Mouse (Mus musculus) MEL-GATA-1-ER (cell line): ENCODE results near the gene Zswim3.

Experiments used
- DNase-seq: peaks from one replicate; pipeline ENCODE4 v3.0.0-alpha.2; 2012; ENCODE audit warnings: low read depth; ENCODE audit errors: extremely low read depth

Zswim3 gene

DNA sequence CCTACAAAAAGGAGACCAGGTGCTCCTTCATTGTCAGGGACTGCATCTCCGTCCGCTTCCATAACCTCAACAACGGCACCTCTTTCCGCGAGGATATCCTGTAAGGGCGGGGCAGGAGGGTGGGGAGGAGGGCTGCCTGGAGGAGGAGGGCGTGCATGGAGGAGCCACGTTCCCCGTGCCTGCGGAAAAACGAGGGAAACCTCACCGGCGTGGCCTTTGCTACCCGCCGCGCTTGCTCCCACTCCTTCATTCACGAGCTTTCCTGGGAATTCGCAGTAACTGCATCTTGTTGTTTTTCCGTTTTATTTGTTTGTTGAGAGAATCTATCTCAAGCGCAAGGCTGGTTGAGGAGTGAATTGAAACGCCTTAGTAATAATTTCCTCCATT, 427 bp downstream of the Zswim3 start:
- peak; percentile 29 for DNase-seq

- no peak for DNase-seq
Measured at GRCm38 (mm10) chr2:164806614-164807013, 1.7 kb downstream of the Zswim3 start.

DNA sequence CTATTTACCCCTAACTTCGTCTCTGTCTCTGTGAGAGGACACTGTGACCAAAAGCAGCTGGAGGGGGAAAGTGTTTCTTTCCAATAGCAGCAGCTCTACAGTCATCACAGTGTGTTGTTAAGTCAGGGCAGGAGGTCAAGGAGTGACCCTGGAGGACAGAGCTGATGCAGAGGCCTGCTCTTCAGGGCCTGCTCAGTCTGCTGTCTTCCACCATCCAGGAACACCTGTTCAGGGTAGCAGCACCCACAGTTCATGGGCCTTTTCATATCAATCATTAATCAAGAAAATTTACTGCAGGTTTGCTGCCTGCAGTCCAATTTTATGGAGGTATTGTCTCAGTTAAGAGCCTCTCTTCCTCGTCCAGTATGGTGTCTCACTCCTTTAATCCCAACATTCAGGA, 8.7 kb downstream of the Zswim3 start:
- no peak for DNase-seq

DNA sequence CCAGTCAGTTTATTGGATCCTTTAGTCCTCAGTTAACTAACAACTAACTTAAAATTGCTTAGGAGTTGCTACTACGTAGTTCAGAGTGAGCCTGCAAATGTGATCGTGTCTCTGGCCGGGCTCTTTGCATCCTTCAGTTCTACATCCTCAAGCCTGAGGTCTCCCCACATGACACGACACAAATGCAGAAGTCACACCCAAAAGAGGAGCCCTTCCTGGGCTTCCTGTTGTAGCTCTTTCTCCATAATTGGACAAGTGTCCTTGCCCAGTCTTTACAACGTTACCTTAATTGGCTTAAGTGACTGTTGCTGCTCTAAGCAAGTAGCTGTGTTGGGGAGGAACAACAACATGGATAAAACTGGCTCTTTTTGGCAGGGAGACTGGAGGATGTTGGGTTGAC, 10.4 kb downstream of the Zswim3 start:
- DNase-seq = no peak

DNA sequence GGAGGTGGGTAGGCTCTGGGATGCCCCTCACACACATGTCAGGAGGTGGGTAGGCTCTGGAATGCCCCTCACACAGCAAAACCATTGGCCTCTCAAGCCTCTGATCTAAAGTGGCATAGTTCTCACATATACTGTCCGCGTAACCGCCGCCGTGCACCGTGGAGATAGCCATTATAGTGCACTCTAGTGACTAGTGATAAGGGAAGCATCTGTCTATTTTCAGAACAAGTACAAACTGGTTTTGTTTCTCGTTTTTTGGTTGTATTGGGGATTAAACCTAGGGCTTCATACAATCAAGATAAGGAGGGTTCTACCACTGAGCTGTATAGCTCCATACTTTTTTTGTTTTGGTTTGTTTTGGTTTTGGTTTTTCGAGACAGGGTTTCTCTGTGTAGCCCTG, 10.9 kb downstream of the Zswim3 start:
- DNase-seq = no peak

GRCm38 (mm10) chr2:164817206-164817605, 12.3 kb downstream of the Zswim3 start:
- DNase-seq = no peak

- DNase-seq = no peak
Measured at GRCm38 (mm10) chr2:164817703-164818102, 12.8 kb downstream of the Zswim3 start.

GRCm38 (mm10) chr2:164821060-164821459, 16.2 kb downstream of the Zswim3 start:
- no peak for DNase-seq

GRCm38 (mm10) chr2:164822636-164823165, 17.8 kb downstream of the Zswim3 start, which contains the start of gene Zswim1:
Zswim1 (plus strand) TSS chr2:164822686.
- DNase-seq = peak; percentile 98

DNA sequence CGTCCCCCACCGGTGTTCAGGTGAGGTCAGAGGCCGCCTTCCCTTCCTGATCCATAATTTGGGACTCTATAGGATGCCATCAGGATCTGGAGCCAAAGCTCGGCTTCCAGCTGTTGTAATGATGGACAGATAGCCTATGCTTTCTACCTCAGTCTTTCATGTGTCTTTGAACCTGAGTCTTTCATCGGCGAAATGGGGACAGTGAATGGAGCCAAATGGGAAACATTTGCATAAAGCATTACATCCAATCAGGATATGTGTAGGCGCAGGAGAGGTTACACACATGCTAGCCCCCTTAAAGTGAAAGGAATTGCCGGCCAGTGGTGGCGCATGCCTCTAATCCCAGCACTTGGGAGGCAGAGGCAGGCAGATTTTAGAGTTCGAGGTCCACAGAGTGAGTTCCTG, 18.3 kb downstream of the Zswim3 start:
- DNase-seq = peak; percentile 71

GRCm38 (mm10) chr2:164823969-164824368, 19.1 kb downstream of the Zswim3 start:
- no peak for DNase-seq

DNA sequence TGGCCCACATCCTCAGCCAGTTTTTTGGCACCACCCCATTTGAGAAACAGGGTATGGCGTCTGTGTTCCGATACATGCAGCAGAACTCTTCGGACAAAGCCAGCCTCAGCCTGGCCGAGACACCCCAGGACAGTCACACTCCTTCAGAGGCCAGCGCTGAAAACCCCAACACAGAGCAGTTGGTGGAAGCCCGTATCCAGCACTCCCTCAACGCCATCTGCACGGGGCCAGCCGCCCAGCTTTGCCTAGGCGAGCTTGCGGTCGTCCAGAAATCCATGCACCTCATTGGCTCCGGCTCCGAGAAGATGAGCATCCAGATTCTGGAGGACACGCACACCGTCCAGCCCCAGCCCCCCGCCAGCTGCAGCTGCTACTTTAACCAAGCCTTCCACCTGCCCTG, 20.6 kb downstream of the Zswim3 start:
- no peak for DNase-seq

DNA sequence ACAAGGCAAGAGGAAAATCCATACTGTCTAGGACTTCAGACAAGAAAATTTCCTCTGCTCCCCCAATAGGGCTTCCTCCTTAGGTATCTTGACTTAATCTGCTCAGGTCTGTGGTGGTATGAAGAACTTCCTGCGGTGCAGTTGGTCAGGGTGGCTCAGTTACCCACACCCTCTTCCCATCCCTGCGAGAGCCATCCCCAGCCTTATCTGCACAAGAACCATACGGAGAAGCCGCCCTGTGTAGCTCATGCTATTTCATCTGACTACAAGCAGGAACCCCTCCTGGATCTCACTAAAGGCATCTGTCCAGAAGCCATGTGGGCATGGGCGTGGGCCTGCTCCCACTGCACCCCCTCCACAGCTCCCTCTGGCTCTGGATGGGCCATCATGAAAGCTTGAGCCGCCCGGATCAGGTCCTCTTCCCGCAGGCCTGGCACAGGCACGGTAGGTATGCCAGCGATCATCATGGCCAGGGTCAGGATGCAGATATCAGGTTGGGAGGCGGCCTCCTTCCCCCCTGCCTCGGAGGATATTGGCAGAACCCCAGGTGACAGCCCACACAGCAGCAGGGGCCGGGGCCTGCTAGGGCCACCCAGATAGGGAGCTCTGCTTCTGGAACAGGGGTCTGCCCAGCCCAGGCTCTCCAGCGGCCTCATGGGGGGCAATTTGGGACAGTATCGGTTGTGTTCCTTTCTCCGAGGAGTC, 22.4 kb downstream of the Zswim3 start:
- DNase-seq = peak; percentile 79

GRCm38 (mm10) chr2:164828437-164828836, 23.5 kb downstream of the Zswim3 start, which contains the start of gene Spata25:
Spata25 (minus strand) TSS chr2:164828537.
- no peak for DNase-seq

GRCm38 (mm10) chr2:164829090-164829489, 24.2 kb downstream of the Zswim3 start:
- DNase-seq = no peak

DNA sequence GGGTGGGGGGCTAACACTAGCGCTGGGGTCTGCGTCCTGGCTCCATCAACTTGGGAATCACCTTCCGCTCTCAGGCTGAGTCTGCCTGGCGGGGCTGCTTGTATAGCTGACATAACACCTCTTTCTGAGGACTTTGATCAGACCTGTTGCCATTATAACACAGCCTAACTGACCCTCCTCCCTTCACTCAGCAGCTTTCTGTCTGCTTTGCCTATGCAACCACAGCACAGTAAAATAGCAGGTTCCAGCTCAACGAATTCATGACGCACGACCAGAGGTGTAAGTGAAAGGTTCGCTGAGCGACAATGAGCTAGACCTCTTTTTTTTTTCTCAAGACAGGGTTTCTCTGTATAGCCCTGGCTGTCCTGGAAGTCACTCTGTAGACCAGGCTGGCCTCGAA, 26.1 kb downstream of the Zswim3 start:
- DNase-seq = no peak

DNA sequence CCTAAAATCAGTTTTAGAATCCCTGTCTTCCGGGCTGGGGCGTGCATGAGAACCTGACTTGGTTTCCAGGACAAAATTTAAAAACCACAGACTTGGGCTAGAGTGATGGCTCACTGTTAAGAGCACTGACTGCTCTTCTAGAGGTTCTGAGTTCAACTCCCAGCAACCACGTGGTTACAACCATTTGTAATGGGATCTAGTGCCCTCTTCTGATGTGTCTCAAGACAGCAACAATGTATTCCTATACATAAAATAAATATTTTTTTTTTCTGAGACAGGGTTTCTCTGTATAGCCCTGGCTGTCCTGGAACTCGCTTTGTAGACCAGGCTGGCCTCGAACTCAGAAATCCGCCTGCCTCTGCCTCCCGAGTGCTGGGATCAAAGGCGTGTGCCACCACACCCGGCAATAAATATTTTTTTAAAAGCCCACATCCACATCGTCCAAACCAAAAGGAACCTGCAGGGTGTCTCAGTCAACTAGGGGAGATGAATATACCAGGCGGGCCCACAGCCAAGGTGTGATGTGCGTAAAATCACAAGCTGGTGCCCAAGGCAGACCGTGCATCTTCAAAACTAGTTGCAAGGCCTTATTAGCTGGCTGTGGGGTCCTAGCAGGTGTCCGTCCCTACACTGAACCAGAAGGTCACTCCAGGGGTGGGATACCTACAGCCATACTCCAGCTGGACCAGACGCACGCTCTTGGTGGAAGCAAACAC, 27.3 kb downstream of the Zswim3 start:
- no peak for DNase-seq

DNA sequence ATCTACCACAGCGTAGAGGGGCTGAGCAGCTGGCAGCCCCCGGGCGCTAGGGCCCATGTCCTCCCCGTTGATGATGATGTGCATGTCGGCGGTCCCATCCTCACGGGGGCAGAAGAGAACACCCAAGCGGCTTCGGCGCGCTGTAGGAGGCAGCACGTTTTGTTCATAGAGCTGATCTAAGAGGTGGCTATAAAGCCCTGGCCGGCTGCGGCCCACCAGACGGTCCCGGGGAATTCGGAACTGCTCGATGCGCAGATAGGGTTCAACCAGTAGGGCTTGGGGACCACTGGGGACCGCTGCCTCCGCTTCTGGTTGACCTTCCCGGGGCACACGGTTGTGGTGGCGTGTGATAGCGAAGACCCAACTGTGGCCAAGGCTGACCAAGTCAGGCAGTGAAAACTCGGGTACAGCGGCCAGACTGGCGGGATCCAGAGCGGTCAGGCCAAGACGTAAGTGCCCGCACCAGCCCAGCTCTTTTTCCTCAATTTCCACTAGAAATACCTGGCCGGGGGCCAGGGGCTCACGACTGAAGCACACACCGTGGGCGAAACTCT, 27.9 kb downstream of the Zswim3 start, which contains the start of gene Ctsa:
Gene Ctsa, plus strand, starts transcription at position 126 of the 554 bp plus-strand sequence.
- DNase-seq = peak; percentile 52

DNA sequence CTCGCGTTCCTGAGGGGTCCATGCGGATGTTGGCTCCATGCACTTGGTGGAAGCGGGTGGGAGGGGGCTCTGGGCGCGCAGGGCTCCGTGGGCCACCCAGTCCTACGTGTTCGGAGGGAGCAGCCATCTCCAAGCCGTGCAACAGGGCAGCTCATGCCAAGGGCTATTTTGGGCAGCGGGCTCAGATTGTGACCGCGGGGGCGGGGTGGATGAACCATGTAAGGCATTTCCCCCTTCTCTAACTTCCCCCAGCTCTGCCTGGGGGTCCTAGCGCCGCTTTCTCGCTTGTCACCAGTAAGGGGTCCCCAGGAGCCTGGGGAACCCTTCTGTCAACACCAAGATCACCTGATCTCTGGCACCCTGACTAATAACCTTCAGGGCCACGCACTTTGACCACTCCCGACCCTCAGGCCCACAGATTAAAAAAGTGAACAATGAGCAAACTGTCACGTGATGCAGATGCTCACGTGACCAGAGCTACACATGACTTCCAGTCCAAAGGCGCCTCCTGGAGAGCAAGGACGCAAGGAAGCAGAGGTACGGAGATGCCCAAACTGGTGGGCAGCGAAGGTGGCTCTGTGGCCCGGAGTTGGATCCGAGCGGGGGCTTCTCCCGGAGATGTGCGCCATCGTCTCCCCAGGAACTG, 28.5 kb downstream of the Zswim3 start, which contains the start of gene Neurl2:
Gene Neurl2, minus strand, starts transcription at position 143 of the 646 bp plus-strand sequence.
- peak; percentile 93 for DNase-seq

- DNase-seq = no peak
Measured at GRCm38 (mm10) chr2:164834531-164834930, 29.6 kb downstream of the Zswim3 start.

- DNase-seq = no peak
Measured at GRCm38 (mm10) chr2:164835164-164835563, 30.3 kb downstream of the Zswim3 start.

DNA sequence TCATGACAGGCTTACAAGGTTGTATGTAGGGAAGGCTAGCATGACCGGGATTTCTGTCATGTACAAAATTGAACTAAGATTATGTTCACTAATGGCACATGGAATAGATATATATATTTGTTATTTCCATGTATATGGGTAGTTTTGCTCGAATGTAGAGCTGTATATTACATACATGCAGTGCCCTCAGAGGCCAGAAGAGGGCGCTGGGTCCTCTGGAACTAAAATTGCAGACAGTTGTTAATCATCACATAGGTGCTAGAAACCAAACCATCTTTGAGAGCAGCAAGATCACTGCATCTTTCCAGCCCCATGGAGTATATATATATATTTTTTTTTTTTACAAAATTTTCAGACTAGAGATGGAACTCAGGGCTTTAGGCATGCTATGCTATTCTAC, 40.9 kb downstream of the Zswim3 start:
- DNase-seq = no peak
